Comparison of ENCODE assay signal across 14 mouse cellular contexts in genomic region chr11:5390969-5391831, GRCm38 (mm10). TPM values are rescaled to one million over a fixed set of nuclear protein-coding genes. Genes with fewer than 3 reads are reported as not detected.
A peak's percentile ranks its signal among the peaks of the same experiment; 100 is the strongest.
DNase-seq lines count a peak whose midpoint lies in the region; ATAC-seq and TF ChIP-seq lines count a peak whose summit lies in the region.
"Had no signal": no experiment of that assay in that cellular context is flagged by ENCODE, and none has a peak within 500 bp of the region (broad histone marks: within the 10 kb centered on the region; RNA-seq: fewer than 3 reads in every experiment).

No protein-coding gene starts in this region.

- WGBS in hindbrain, embryonic 10.5 days: 13% methylated on average over 4 of the region's 4 CpGs
- WGBS in midbrain, embryonic 12.5 days: 11% methylated on average over 4 of the region's 4 CpGs
- WGBS in intestine, embryonic 16.5 days: 33% methylated on average over 4 of the region's 4 CpGs

- peak; percentile 77 for ATAC-seq in midbrain, embryonic 12.5 days (ENCODE audit: low FRiP score, low read depth)
- ATAC-seq in intestine, embryonic 16.5 days: no peak
- ATAC-seq: intestine, postnatal 0 days; Patski had no signal

- no peaks in the 10 kb centered on the region for H3K9me3 ChIP-seq in hindbrain, embryonic 10.5 days
- H3K9me3 ChIP-seq in midbrain, embryonic 12.5 days: no peaks in the 10 kb centered on the region
- H3K9me3 ChIP-seq in intestine, embryonic 16.5 days (ENCODE audit: control insufficient read depth, low read length): no peaks in the 10 kb centered on the region
- H3K9me3 ChIP-seq: limb, embryonic 13.5 days had no signal

- no peak for TF ChIP-seq CTCF in gastrocnemius, adult 2 months (IDR thresholded peaks at IDR 0.05)

- H3K36me3 ChIP-seq in hindbrain, embryonic 10.5 days: no peaks in the 10 kb centered on the region
- no peaks in the 10 kb centered on the region for H3K36me3 ChIP-seq in midbrain, embryonic 12.5 days
- no peaks in the 10 kb centered on the region for H3K36me3 ChIP-seq in intestine, embryonic 16.5 days (ENCODE audit: control insufficient read depth, insufficient read depth, low read length)
- H3K36me3 ChIP-seq: limb, embryonic 13.5 days had no signal

- peak overlapping the region; percentile 42 for H3K27ac ChIP-seq in hindbrain, embryonic 10.5 days
- H3K27ac ChIP-seq in midbrain, embryonic 12.5 days (replicated peaks): peak overlapping the region; percentile 66
- H3K27ac ChIP-seq in gastrocnemius, adult 2 months: no peak overlapping the region
- H3K27ac ChIP-seq in intestine, embryonic 16.5 days (ENCODE audit: low read length): no peak overlapping the region
- H3K27ac ChIP-seq: limb, embryonic 13.5 days; macrophage had no signal

- H3K4me2 ChIP-seq in midbrain, embryonic 12.5 days (replicated peaks): peak overlapping the region; percentile 27
- H3K4me2 ChIP-seq in intestine, embryonic 16.5 days (ENCODE audit: low read depth, low read length): no peak overlapping the region
- H3K4me2 ChIP-seq: limb, embryonic 13.5 days had no signal

- intact Hi-C loops in gastrocnemius, adult 2 months (cut with DNase I): no loop called here

- no peak overlapping the region for H3K9ac ChIP-seq in midbrain, embryonic 12.5 days (replicated peaks)
- H3K9ac ChIP-seq in intestine, embryonic 16.5 days (ENCODE audit: low read depth, low read length): no peak overlapping the region
- H3K9ac ChIP-seq: limb, embryonic 13.5 days had no signal

- no peaks in the 10 kb centered on the region for H3K27me3 ChIP-seq in hindbrain, embryonic 10.5 days (ENCODE audit: insufficient read depth, poor library complexity, severe bottlenecking)
- no peaks in the 10 kb centered on the region for H3K27me3 ChIP-seq in midbrain, embryonic 12.5 days
- H3K27me3 ChIP-seq in intestine, embryonic 16.5 days (replicated peaks; ENCODE audit: control insufficient read depth, insufficient read depth, low read length): no peaks in the 10 kb centered on the region
- H3K27me3 ChIP-seq: CH12.LX; limb, embryonic 13.5 days; Patski had no signal

- DNase-seq in retina, postnatal 1 day: peak; percentile 13
- no peak for DNase-seq in retina, embryonic 14.5 days (ENCODE audit: low spot score)
- DNase-seq in hindbrain, embryonic 10.5 days (ENCODE audit: low spot score): peak; percentile 57
- DNase-seq in gastrocnemius, adult 2 months: no peak
- DNase-seq in right cerebral cortex, postnatal 10 days (ENCODE audit: low spot score in 2 of 2): no peak
- DNase-seq: adrenal gland, adult 2 months; cerebellum, postnatal 36 days had no signal

- peaks cover 50% of the 10 kb centered on the region for H3K4me1 ChIP-seq in hindbrain, embryonic 10.5 days (replicated peaks)
- peaks cover 28% of the 10 kb centered on the region for H3K4me1 ChIP-seq in midbrain, embryonic 12.5 days
- H3K4me1 ChIP-seq in intestine, embryonic 16.5 days (ENCODE audit: control insufficient read depth, insufficient read depth, low read length): 0 out of 2 replicates have a peak, but pooled peaks cover 2% of the 10 kb centered on the region

- H3K4me3 ChIP-seq in hindbrain, embryonic 10.5 days: 0 out of 2 replicates have a peak overlapping the region, but pooled peaks have one; percentile 3
- no peak overlapping the region for H3K4me3 ChIP-seq in midbrain, embryonic 12.5 days
- H3K4me3 ChIP-seq in gastrocnemius, adult 2 months: no peak overlapping the region
- no peak overlapping the region for H3K4me3 ChIP-seq in intestine, embryonic 16.5 days (ENCODE audit: low read length)
- H3K4me3 ChIP-seq: limb, embryonic 13.5 days had no signal

RNA-seq across cellular contexts. Expression of gene Znrf3, which starts 53.4 kb away (rescaled TPM):
- polyA plus RNA-seq in hindbrain, embryonic 10.5 days (2016; fragmentation: Nextera tagmentation; extraction: Ambion mirVana): 8.9 and 11.6 TPM in 2 replicates
- polyA plus RNA-seq in midbrain, embryonic 12.5 days (2016; fragmentation: Nextera tagmentation; extraction: Ambion mirVana): 8.8 and 10.1 TPM in 2 replicates
- total RNA-seq in gastrocnemius, adult 2 months (2021): 1 to 10 TPM; 5.7 to 6.9 TPM
- 6.8 and 7.3 TPM in 2 replicates for polyA plus RNA-seq in intestine, embryonic 16.5 days (2015; fragmentation: Nextera tagmentation; extraction: Ambion mirVana)

Comparison
In these comparisons a context has a peak if more than half of its experiments do, and no peak if none do; other contexts are left out.
1. DNase-seq: peak in retina, postnatal 1 day (single experiment) and hindbrain, embryonic 10.5 days (single experiment); none in retina, embryonic 14.5 days (single experiment), gastrocnemius, adult 2 months (single experiment) and right cerebral cortex, postnatal 10 days (0 of 2).
2. H3K27ac ChIP-seq: peak in hindbrain, embryonic 10.5 days (single experiment) and midbrain, embryonic 12.5 days (single experiment); none in gastrocnemius, adult 2 months (single experiment) and intestine, embryonic 16.5 days (single experiment).